Mouse (Mus musculus) midbrain, embryonic 13.5 days (tissue): ENCODE measurements at regions not wholly inside any gene's neighbourhood (a gene's known extent, or its start where the extent isn't known, plus 50 kb on each side); places are given as distances from the start of the nearest gene placed in this dataset.

ENCODE experiments used
- ATAC-seq: fragments of 200-750 bp; cut with Nextera tagmentation; 2 replicates; pipeline ENCODE4 v1.8.0; 2017; ENCODE audit warnings: mild to moderate bottlenecking, moderate TSS enrichment, moderate library complexity
- H3K27ac ChIP-seq: fragments of 300-500 bp; sonication (generic); 2 replicates; pipeline ENCODE4 v1.5.1; 2015; ENCODE audit warnings: inconsistent platforms, mild to moderate bottlenecking, moderate library complexity
- H3K27me3 ChIP-seq: fragments of 300-500 bp; sonication (generic); 2 replicates; pipeline ENCODE4 v1.6.1; 2015; ENCODE audit warnings: mild to moderate bottlenecking, inconsistent platforms
- H3K36me3 ChIP-seq: fragments of 300-500 bp; sonication (generic); 2 replicates; pipeline ENCODE4 v1.6.1; 2015; ENCODE audit warnings: mild to moderate bottlenecking, inconsistent platforms
- H3K4me1 ChIP-seq: fragments of 300-500 bp; sonication (generic); replicated peaks from 2 replicates; pipeline ENCODE4 v1.6.1; 2015; ENCODE audit warnings: inconsistent platforms
- H3K4me2 ChIP-seq: fragments of 300-500 bp; sonication (generic); replicated peaks from 2 replicates; pipeline ENCODE4 v1.6.1; 2015; ENCODE audit warnings: moderate library complexity, mild to moderate bottlenecking, inconsistent platforms
- H3K4me3 ChIP-seq: fragments of 300-500 bp; sonication (generic); replicated peaks from 2 replicates; pipeline ENCODE4 v1.5.1; 2015; ENCODE audit warnings: mild to moderate bottlenecking, inconsistent platforms
- H3K9ac ChIP-seq: fragments of 300-500 bp; sonication (generic); replicated peaks from 2 replicates; pipeline ENCODE4 v1.6.1; 2015; ENCODE audit warnings: mild to moderate bottlenecking, inconsistent platforms
- H3K9me3 ChIP-seq: fragments of 300-500 bp; sonication (generic); 2 replicates; pipeline ENCODE4 v1.6.1; 2016; ENCODE audit warnings: mild to moderate bottlenecking, inconsistent platforms
- WGBS: fragments of 180-500 bp; shearing (Covaris S2); methylation state at CpG from one replicate; pipeline ENCODE4 v1.1.7; 2015; 5-methylcytosine and 5-hydroxymethylcytosine counted together

- no peak overlapping the region for H3K9ac ChIP-seq
- peaks cover 15% of the 10 kb centered on the region for H3K4me1 ChIP-seq
- no peak overlapping the region for H3K4me3 ChIP-seq
- ATAC-seq, result no peak
- 83% methylated on average over 4 of the region's 4 CpGs for WGBS
- H3K27ac ChIP-seq, result no peak overlapping the region
- H3K27me3 ChIP-seq, result no peaks in the 10 kb centered on the region
- H3K9me3 ChIP-seq, result no peaks in the 10 kb centered on the region
- H3K4me2 ChIP-seq, result no peak overlapping the region
- no peaks in the 10 kb centered on the region for H3K36me3 ChIP-seq
Measured at GRCm38 (mm10) chr13:37101755-37102154, 51.7 kb upstream of the F13a1 start.
